Mouse (Mus musculus) ES-Bruce4 (cell line): ENCODE measurements around the gene Thbs1.

Experiments used
- CTCF ChIP-seq: IDR thresholded peaks from one replicate; pipeline ENCODE4 v1.8.1; 2011; ENCODE audit warnings: low read depth, low read length
- EP300 ChIP-seq: IDR thresholded peaks from 2 replicates; pipeline ENCODE4 v1.6.1; 2011; ENCODE audit warnings: low read depth, low read length; ENCODE audit not compliant: insufficient read depth
- POLR2A ChIP-seq: IDR thresholded peaks from one replicate; pipeline ENCODE4 v1.8.1; 2011; ENCODE audit warnings: low read length; ENCODE audit not compliant: insufficient read depth

DNA sequence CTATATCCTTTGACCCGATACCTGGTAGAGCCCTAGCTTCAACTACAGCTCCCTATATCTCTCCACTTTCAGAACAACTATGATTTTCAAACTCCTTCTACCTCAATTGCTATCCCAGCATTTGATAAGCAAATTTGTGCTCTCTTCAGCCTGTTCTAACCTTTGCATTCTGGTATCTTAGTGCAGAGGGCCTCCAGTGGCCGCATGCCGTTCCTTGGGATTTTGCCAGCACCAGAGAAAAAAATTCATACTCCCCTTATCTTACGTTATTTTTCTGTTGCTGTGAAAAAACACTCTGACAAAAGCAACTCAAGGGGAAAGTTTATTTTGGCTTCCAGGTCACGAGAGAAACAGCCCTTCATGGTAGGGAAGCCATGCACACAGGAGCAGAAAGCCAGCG is 28.0 kb upstream of the Thbs1 start:
- no peak for TF ChIP-seq CTCF
- TF ChIP-seq POLR2A, result no peak
- TF ChIP-seq EP300, result no peak
